Mouse (Mus musculus): ENCODE measurements around the gene Arpc2. TPM values are rescaled to one million over a fixed set of nuclear protein-coding genes. Genes with fewer than 3 reads are reported as not detected.

The Arpc2 gene
- total RNA-seq, 2 experiments from 2014 or later: 141 to 153 TPM

GRCm38 (mm10) chr1:74302229-74302628, 66.3 kb downstream of the Arpc2 start:
- DNase-seq: no peak

- DNase-seq: peak in 1 of 2 experiments; percentile 52
Measured at GRCm38 (mm10) chr1:74302835-74303234, 67.0 kb downstream of the Arpc2 start.

- DNase-seq: peak; percentile 90 to 92
Measured at GRCm38 (mm10) chr1:74303509-74304338, 67.8 kb downstream of the Arpc2 start.

- no peak for DNase-seq
Measured at GRCm38 (mm10) chr1:74304339-74304790, 68.5 kb downstream of the Arpc2 start.

GRCm38 (mm10) chr1:74304946-74305345, 69.1 kb downstream of the Arpc2 start:
- no peak for DNase-seq

- no peak for DNase-seq
Measured at GRCm38 (mm10) chr1:74305522-74305921, 69.6 kb downstream of the Arpc2 start, which contains the start of gene Tmbim1. Gene Tmbim1 (minus strand): TSS chr1:74305622.

- no peak for DNase-seq
Measured at GRCm38 (mm10) chr1:74307146-74307545, 71.3 kb downstream of the Arpc2 start.

- DNase-seq: no peak
Measured at GRCm38 (mm10) chr1:74308001-74308964, 72.4 kb downstream of the Arpc2 start.

- peak in 1 of 2 experiments; percentile 48 for DNase-seq
Measured at GRCm38 (mm10) chr1:74309767-74310166, 73.9 kb downstream of the Arpc2 start.

- peak; percentile 83 to 86 for DNase-seq
Measured at GRCm38 (mm10) chr1:74313049-74313692, 77.3 kb downstream of the Arpc2 start.

GRCm38 (mm10) chr1:74314796-74315195, 78.9 kb downstream of the Arpc2 start:
- no peak for DNase-seq

- DNase-seq: no peak
Measured at GRCm38 (mm10) chr1:74316114-74316827, 80.4 kb downstream of the Arpc2 start.

Small RNAs within 50 kb of the gene (microRNA-seq; reads per million reads assigned to microRNA genes)
- gene Mir1928: 0 reads per million in 2 experiments

Other genes starting within 250 kb of the Arpc2 start
- 100 to 1,000 TPM; 636 to 666 TPM for gene Tns1, start 111.6 kb upstream of the Arpc2 start, total RNA-seq (2021)
- under 1 TPM; 0.84 to 0.95 TPM for gene Rufy4, start 110.5 kb upstream of the Arpc2 start, total RNA-seq (2021)
- under 1 TPM in 1 of 2 experiments, not detected in 1; 0.44 TPM for gene Cxcr2, start 82.1 kb upstream of the Arpc2 start, total RNA-seq (2021)
- not detected for gene Cxcr1, start 41.5 kb upstream of the Arpc2 start, total RNA-seq (2021)
- gene Gpbar1, start 42.5 kb downstream of the Arpc2 start, total RNA-seq (2021): not detected
- 100 to 1,000 TPM in 1 of 2 experiments, 10 to 100 TPM in 1; 99.8 to 102 TPM for gene Aamp, start 48.7 kb downstream of the Arpc2 start, total RNA-seq (2021)
- gene Pnkd, start 48.8 kb downstream of the Arpc2 start, total RNA-seq (2021): 100 to 1,000 TPM; 138 to 151 TPM
- gene Tmbim1, start 69.5 kb downstream of the Arpc2 start, total RNA-seq (2021): 10 to 100 TPM; 40.2 to 46.3 TPM
- gene Catip, start 126.0 kb downstream of the Arpc2 start, total RNA-seq (2021): under 1 TPM in 1 of 2 experiments, not detected in 1; 0.44 TPM
- gene Slc11a1, start 139.1 kb downstream of the Arpc2 start, total RNA-seq (2021): 1 to 10 TPM; 5.3 to 5.4 TPM
- 100 to 1,000 TPM; 107 to 116 TPM for gene Ctdsp1, start 155.4 kb downstream of the Arpc2 start, total RNA-seq (2021)
- 1 to 10 TPM; 1.2 to 1.5 TPM for gene Vil1, start 173.3 kb downstream of the Arpc2 start, total RNA-seq (2021)

Measured in heart, adult 18-20 months (tissue).